Mouse (Mus musculus) ES-E14 (cell line): ENCODE data around the gene Dnajc4. TPM values are rescaled to one million over a fixed set of nuclear protein-coding genes. Genes with fewer than 3 reads are reported as not detected.

ENCODE experiments used
- DNase-seq: peaks from one replicate; pipeline ENCODE4 v3.0.0-alpha.2; 2013; ENCODE audit warnings: low read depth, low spot score
- H3K27ac ChIP-seq: 2 replicates; pipeline ENCODE4 v1.5.1; 2012; ENCODE audit warnings: low read depth, mild to moderate bottlenecking, low read length, moderate library complexity, mixed read lengths; ENCODE audit not compliant: poor library complexity, insufficient read depth, severe bottlenecking
- H3K36me3 ChIP-seq: 2 replicates; pipeline ENCODE4 v1.6.1; 2012; ENCODE audit warnings: mild to moderate bottlenecking, low read length, moderate library complexity, mixed read lengths; ENCODE audit not compliant: control insufficient read depth, poor library complexity, insufficient read depth, severe bottlenecking
- H3K4me1 ChIP-seq, 2 experiments: fragments of 150-350 bp in 1 of 2; sonication (generic) in 1 of 2; 2 replicates each; pipeline ENCODE4 v1.6.1; 2012; ENCODE audit warnings: low read length in 2 of 2, mild to moderate bottlenecking in 1 of 2, mixed read lengths in 1 of 2; ENCODE audit not compliant: control insufficient read depth in 2 of 2, insufficient read depth in 2 of 2, poor library complexity in 1 of 2
- H3K4me3 ChIP-seq, 2 experiments: fragments of 150-350 bp in 1 of 2; sonication (generic) in 1 of 2; 2 replicates each; pipeline ENCODE4 v1.5.1; 2012; ENCODE audit warnings: low read length in 2 of 2, low read depth in 1 of 2, mild to moderate bottlenecking in 1 of 2, mixed read lengths in 1 of 2; ENCODE audit not compliant: insufficient read depth in 1 of 2, poor library complexity in 1 of 2, severe bottlenecking in 1 of 2
- H3K9ac ChIP-seq: 2 replicates; pipeline ENCODE4 v1.6.1; 2012; ENCODE audit warnings: low read depth, mild to moderate bottlenecking, low read length, mixed read lengths; ENCODE audit not compliant: poor library complexity, insufficient read depth, severe bottlenecking
- H3K9me3 ChIP-seq: fragments of 150-350 bp; sonication (generic); 2 replicates; pipeline ENCODE4 v1.6.1; 2012; ENCODE audit warnings: low read depth, mild to moderate bottlenecking, low read length; ENCODE audit not compliant: control insufficient read depth, insufficient read depth
- CHD2 ChIP-seq: IDR thresholded peaks from 2 replicates; pipeline ENCODE4 v1.6.1; 2014; ENCODE audit warnings: mild to moderate bottlenecking, low read depth, low read length, inconsistent platforms
- HCFC1 ChIP-seq: IDR thresholded peaks from 2 replicates; pipeline ENCODE4 v1.6.1; 2012; ENCODE audit warnings: low read length, inconsistent platforms, borderline replicate concordance; ENCODE audit not compliant: insufficient read depth
- MAFK ChIP-seq: IDR thresholded peaks from 2 replicates; pipeline ENCODE4 v1.6.1; 2014; ENCODE audit warnings: mild to moderate bottlenecking, low read depth, low read length, inconsistent platforms; ENCODE audit not compliant: insufficient read depth
- ZC3H11A ChIP-seq: IDR thresholded peaks from 2 replicates; pipeline ENCODE4 v1.6.1; 2012; ENCODE audit warnings: low read depth, mild to moderate bottlenecking, inconsistent platforms, low read length, borderline replicate concordance
- ZNF384 ChIP-seq: IDR thresholded peaks from 2 replicates; pipeline ENCODE4 v1.6.1; 2012; ENCODE audit warnings: low read depth, low read length, inconsistent platforms
- in situ Hi-C, 2 experiments: fragments of 600-800 bp; cut with MboI; formaldehyde crosslinking; loops; one replicate each; pipeline ENCODE4 v1.15.1; 2025; ENCODE audit warnings: low sequenced_read_pairs in 2 of 2, inconsistent platforms in 1 of 2; ENCODE audit not compliant: unreplicated experiment in 2 of 2
- total RNA-seq: library from RNA; depleted of rRNA; stranded (reverse); fragments of 300-350 nt; gene quantifications from 2 replicates; pipeline ENCODE4 v1.2.3, GENCODE M21; 2012; rRNA removed

Dnajc4 gene
- 14.0 and 22.0 TPM in 2 replicates for total RNA-seq

DNA sequence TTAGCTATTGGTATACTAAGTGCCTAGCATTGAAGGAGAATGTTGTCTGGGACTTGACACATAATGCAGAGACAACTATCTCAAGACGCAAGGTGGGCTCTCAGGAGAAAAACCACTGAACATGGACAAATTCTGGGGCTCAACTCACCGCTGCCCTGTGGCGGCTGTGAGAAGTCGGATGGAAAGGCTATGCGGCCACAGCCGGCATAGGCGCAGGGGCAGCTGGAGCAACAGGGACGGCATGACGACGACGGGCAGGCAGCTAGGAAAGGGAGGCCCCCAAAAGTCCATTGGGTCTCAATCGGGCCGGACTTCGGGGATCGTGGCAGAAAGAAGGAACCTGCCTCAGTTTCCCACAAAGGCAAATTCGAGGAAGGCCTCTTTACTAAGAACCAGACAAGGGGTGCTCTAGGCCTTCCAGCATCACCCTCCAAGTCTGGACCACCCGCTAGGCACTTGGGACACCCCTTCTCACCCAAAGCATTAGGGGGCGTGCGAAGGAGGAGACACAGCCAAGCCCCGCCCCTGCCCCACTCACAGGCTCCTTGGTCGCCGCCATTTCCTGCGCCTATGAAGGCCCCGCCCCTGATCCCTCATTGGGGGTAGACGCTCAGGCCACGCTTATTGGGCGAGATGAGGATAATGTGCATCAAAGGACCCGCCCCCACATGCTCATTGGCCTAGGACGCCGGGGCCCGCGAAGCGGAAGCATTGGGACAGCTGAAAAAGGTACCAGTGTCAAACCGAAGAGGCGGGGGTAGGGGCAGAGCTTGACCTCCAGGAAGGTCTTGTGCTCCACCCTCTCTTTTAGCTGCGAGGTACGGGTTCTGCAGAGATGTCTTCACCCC lies at the start of gene Dnajc4:
Dnajc4 (minus strand) TSS at position 562 of the 848 bp plus-strand sequence.
- H3K9me3 ChIP-seq = no peaks in the 10 kb centered on the region
- H3K27ac ChIP-seq = peak within 1 kb of the TSS; percentile 17; the same call in 1 of the 2 replicates
- peaks cover 4 to 25% of the 10 kb centered on the region in 2 experiments; a peak in 3 of 4 replicates for H3K4me1 ChIP-seq
- H3K36me3 ChIP-seq = no peaks in the 10 kb centered on the region
- TF ChIP-seq ZNF384 = no peak
- no peak for TF ChIP-seq CHD2
- no peak for TF ChIP-seq ZC3H11A
- TF ChIP-seq HCFC1 = no peak
- no peak for TF ChIP-seq MAFK
- peak within 1 kb of the TSS; percentile 61 to 71 for H3K4me3 ChIP-seq
- peak within 1 kb of the TSS; percentile 68 for H3K9ac ChIP-seq
- in situ Hi-C loops = no loop called here
- peak; percentile 98 for DNase-seq

DNA sequence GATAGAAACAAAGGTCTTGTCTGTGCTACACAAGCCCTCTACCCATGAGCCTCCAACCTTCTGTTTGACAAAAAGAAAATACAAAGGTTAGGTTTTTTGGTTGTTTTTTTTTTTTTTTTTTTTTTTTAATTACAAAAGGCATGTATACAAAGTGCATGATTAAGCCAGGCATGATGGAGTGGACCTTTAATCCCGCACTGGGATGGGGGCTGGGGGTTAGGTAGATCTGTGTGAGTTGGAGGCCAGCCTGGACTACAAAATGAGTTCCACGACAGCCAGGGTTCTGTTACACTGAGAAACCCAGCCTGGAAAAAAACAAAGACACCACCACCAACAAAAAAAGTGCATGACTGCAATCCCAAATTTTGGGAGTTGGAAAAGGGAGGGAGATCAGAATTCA lies 48.8 kb upstream of the Dnajc4 start:
- no peak overlapping the region for H3K9ac ChIP-seq
- no peak overlapping the region for H3K27ac ChIP-seq
- in situ Hi-C loops = no loop called here
- no peaks in the 10 kb centered on the region; a peak in 1 of 4 replicates for H3K4me1 ChIP-seq
- no peaks in the 10 kb centered on the region; the same call in 1 of the 2 replicates for H3K36me3 ChIP-seq
- peak overlapping the region in 1 of 2 experiments; percentile 88; a peak in 2 of 4 replicates for H3K4me3 ChIP-seq
- H3K9me3 ChIP-seq = no peaks in the 10 kb centered on the region
- DNase-seq = no peak
- TF ChIP-seq ZNF384 (peak; percentile 38; the same call in 1 of the 2 replicates), HCFC1 (no peak), CHD2 (no peak), ZC3H11A (no peak)

DNA sequence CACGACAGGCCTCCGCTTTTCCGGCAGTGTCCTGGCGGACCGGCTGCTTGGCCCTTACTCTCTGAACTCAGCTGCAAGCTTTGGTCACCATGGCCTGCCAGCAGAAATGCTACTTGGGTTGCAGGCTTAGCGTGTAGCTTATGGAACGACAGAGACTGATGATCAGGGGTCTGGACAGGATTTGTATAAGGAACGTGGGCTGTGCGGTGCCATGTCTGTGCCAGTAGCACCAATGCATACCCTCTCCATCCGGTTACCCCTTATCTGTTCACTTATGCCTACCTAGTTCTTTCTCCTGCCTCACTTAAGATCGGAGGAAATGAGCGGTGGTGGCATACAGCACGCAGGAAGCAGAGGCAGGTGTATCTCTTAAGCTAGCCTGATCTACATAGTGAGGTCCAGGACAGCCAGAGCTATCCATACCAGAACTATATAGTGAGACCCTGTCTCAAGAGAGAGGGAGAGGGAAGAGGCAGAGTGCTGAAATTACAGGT lies 48.3 kb upstream of the Dnajc4 start:
- TF ChIP-seq MAFK (no peak), ZC3H11A (no peak), CHD2 (no peak), ZNF384 (no peak), HCFC1 (no peak)
- peak overlapping the region; percentile 61 for H3K27ac ChIP-seq
- in situ Hi-C loops = no loop called here
- no peaks in the 10 kb centered on the region; a peak in 1 of 4 replicates for H3K4me1 ChIP-seq
- no peaks in the 10 kb centered on the region; the same call in 1 of the 2 replicates for H3K36me3 ChIP-seq
- no peaks in the 10 kb centered on the region for H3K9me3 ChIP-seq
- no peak for DNase-seq
- H3K9ac ChIP-seq = peak overlapping the region; percentile 88
- peak overlapping the region; percentile 75 to 88 for H3K4me3 ChIP-seq

DNA sequence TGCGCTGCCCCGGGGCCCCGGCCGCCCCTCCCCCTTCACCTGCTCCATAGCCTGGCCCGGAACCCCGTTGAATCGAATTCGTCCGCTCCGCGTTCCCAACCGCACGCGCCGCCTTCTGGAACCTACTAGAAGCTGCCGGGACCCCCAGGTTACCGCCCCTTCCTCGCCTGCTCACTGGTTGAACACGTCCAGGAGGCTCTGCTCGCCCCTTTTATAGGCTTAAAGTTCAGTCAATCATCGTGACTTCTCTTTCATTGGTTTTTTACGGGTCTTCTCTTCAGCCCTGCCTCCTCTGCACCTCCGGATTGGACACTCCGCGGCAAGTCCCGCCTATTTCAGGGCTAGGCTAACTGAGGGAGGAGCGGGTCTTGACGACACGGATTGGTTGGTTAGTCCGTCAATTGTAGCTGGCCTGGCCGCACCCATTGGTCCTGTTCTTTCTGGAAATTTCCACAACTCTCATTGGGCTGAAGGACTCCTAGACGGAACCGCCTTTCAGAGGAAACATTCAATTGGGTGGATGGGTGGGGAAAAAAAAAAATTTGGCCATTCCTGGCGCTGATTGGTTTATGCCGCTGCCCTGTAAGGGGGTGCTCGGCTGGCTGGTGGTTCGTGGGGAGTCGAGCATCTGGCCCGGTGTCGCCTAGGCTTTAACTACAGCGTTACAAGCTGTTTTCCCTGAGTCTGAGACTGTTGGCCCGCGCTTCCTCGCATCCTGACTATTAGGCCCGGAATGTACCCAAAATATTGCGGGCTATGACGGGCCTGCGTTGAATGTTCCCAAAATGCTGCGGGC lies 47.7 kb upstream of the Dnajc4 start, which contains the start of gene Stip1:
Stip1 (minus strand) TSS at position 127 of the 796 bp plus-strand sequence.
- in situ Hi-C loops = no loop called here
- Histone ChIP-seq H3K36me3 (peaks cover 5% of the 10 kb centered on the region), H3K4me3 (peak within 1 kb of the TSS; percentile 93 to 97), H3K27ac (peak within 1 kb of the TSS; percentile 76), H3K4me1 (no peaks in the 10 kb centered on the region; a peak in 1 of 4 replicates), H3K9me3 (no peaks in the 10 kb centered on the region), H3K9ac (peak within 1 kb of the TSS; percentile 88)
- DNase-seq = peak; percentile 100
- no peak for TF ChIP-seq ZC3H11A
- TF ChIP-seq HCFC1 = 0 out of 2 replicates have a peak, but pooled peaks have one; percentile 45
- TF ChIP-seq CHD2 = peak; percentile 96
- peak; percentile 99 for TF ChIP-seq ZNF384
- no peak for TF ChIP-seq MAFK
